Mouse (Mus musculus) intestine, embryonic 15.5 days (tissue): ENCODE results near the gene Fmr1nb. TPM values are rescaled to one million over a fixed set of nuclear protein-coding genes. Genes with fewer than 3 reads are reported as not detected.
"Not testable (repeated sequence)": the region's sequence is repeated elsewhere in the genome, so short reads cannot be mapped to it uniquely, and the experiment has no call there.

Source experiments
- ATAC-seq: fragments of 200-750 bp; cut with Nextera tagmentation; 2 replicates; pipeline ENCODE4 v1.8.0; 2017; ENCODE audit warnings: moderate TSS enrichment, moderate library complexity
- H3K27ac ChIP-seq: fragments of 300-500 bp; sonication (generic); 2 replicates; pipeline ENCODE4 v1.5.1; 2015; ENCODE audit warnings: mild to moderate bottlenecking, inconsistent platforms
- H3K27me3 ChIP-seq: fragments of 300-500 bp; sonication (generic); replicated peaks from 2 replicates; pipeline ENCODE4 v1.6.1; 2015; ENCODE audit warnings: inconsistent platforms
- H3K36me3 ChIP-seq: fragments of 300-500 bp; sonication (generic); 2 replicates; pipeline ENCODE4 v1.6.1; 2015; ENCODE audit warnings: inconsistent platforms
- H3K4me1 ChIP-seq: fragments of 300-500 bp; sonication (generic); replicated peaks from 2 replicates; pipeline ENCODE4 v1.6.1; 2015; ENCODE audit warnings: inconsistent platforms
- H3K4me2 ChIP-seq: fragments of 300-500 bp; sonication (generic); replicated peaks from 2 replicates; pipeline ENCODE4 v1.6.1; 2015; ENCODE audit warnings: mild to moderate bottlenecking, inconsistent platforms
- H3K4me3 ChIP-seq: fragments of 300-500 bp; sonication (generic); replicated peaks from 2 replicates; pipeline ENCODE4 v1.5.1; 2015; ENCODE audit warnings: inconsistent platforms
- H3K9ac ChIP-seq: fragments of 300-500 bp; sonication (generic); 2 replicates; pipeline ENCODE4 v1.6.1; 2015; ENCODE audit warnings: inconsistent platforms
- H3K9me3 ChIP-seq: fragments of 300-500 bp; sonication (generic); 2 replicates; pipeline ENCODE4 v1.6.1; 2016; ENCODE audit warnings: inconsistent platforms
- WGBS: fragments of 180-500 bp; shearing (Covaris S2); methylation state at CpG from one replicate; pipeline ENCODE4 v1.1.7; 2015; 5-methylcytosine and 5-hydroxymethylcytosine counted together
- polyA plus RNA-seq: library from polyadenylated mRNA; unstranded; fragments of >200 nt; fragmentation: Nextera tagmentation; extraction: Ambion mirVana; gene quantifications from 2 replicates; pipeline ENCODE4 v1.2.1, GENCODE M21; 2015

Fmr1nb gene
- polyA plus RNA-seq, result 0.28 and 0.52 TPM in 2 replicates

- Histone ChIP-seq H3K4me3 (no peak within 1 kb of the TSS), H3K27me3 (no peaks in the 10 kb centered on the region), H3K9ac (no peak within 1 kb of the TSS), H3K4me2 (no peak within 1 kb of the TSS), H3K27ac (no peak within 1 kb of the TSS), H3K4me1 (no peaks in the 10 kb centered on the region), H3K36me3 (no peaks in the 10 kb centered on the region), H3K9me3 (no peaks in the 10 kb centered on the region)
- ATAC-seq, result no peak
- 80% methylated on average over 15 of the region's 15 CpGs for WGBS
These were observed at the start of gene Fmr1nb for GRCm38 (mm10) chrX:68761606-68762005. Fmr1nb (plus strand) TSS chrX:68761839.

GRCm38 (mm10) chrX:68736902-68737301 is 24.7 kb upstream of the Fmr1nb start:
- no peak overlapping the region for H3K9ac ChIP-seq
- H3K27me3 ChIP-seq, result no peaks in the 10 kb centered on the region
- 75% methylated on average over 1 of the region's 1 CpGs for WGBS
- no peak for ATAC-seq
- no peaks in the 10 kb centered on the region for H3K36me3 ChIP-seq
- H3K4me1 ChIP-seq, result no peaks in the 10 kb centered on the region
- H3K27ac ChIP-seq, result no peak overlapping the region
- H3K9me3 ChIP-seq, result no peaks in the 10 kb centered on the region
- no peak overlapping the region for H3K4me3 ChIP-seq
- H3K4me2 ChIP-seq, result no peak overlapping the region

- no peak overlapping the region for H3K4me3 ChIP-seq
- WGBS, result 53% methylated on average over 2 of the region's 2 CpGs
These were observed 21.6 kb upstream of the Fmr1nb start for GRCm38 (mm10) chrX:68740088-68740487.

GRCm38 (mm10) chrX:68820449-68820848 is 58.8 kb downstream of the Fmr1nb start:
- H3K36me3 ChIP-seq, H3K9ac ChIP-seq, H3K4me3 ChIP-seq, H3K9me3 ChIP-seq, H3K27me3 ChIP-seq, ATAC-seq, H3K27ac ChIP-seq, H3K4me1 ChIP-seq: not testable (repeated sequence)
- peak overlapping the region; percentile 43 for H3K4me2 ChIP-seq
- 39% methylated on average over 2 of the region's 2 CpGs for WGBS

More at GRCm38 (mm10) chrX:68740088-68740487, 21.6 kb upstream of the Fmr1nb start:
- no peaks in the 10 kb centered on the region for H3K4me1 ChIP-seq
- H3K9ac ChIP-seq, result no peak overlapping the region
- no peak for ATAC-seq
- H3K9me3 ChIP-seq, result no peaks in the 10 kb centered on the region
- no peak overlapping the region for H3K4me2 ChIP-seq
- no peak overlapping the region for H3K27ac ChIP-seq
- H3K27me3 ChIP-seq, result no peaks in the 10 kb centered on the region
- no peaks in the 10 kb centered on the region for H3K36me3 ChIP-seq

- H3K27me3 ChIP-seq, H3K9ac ChIP-seq, H3K9me3 ChIP-seq, H3K4me1 ChIP-seq, H3K36me3 ChIP-seq, H3K27ac ChIP-seq: not testable (repeated sequence)
- WGBS, result 12% methylated on average over 21 of the region's 36 CpGs
- Histone ChIP-seq H3K4me3 (peak within 1 kb of the TSS; percentile 26), H3K4me2 (peak within 1 kb of the TSS; percentile 43)
- ATAC-seq, result peak; percentile 76
These were observed 59.4 kb downstream of the Fmr1nb start, which contains the start of gene Gm14698 for GRCm38 (mm10) chrX:68821059-68821458. Gm14698 (plus strand) TSS chrX:68821093.

GRCm38 (mm10) chrX:68839548-68840444 is 78.2 kb downstream of the Fmr1nb start:
- Histone ChIP-seq H3K36me3 (no peaks in the 10 kb centered on the region), H3K9ac (no peak overlapping the region), H3K27me3 (no peaks in the 10 kb centered on the region), H3K4me2 (no peak overlapping the region), H3K27ac (no peak overlapping the region), H3K4me1 (no peaks in the 10 kb centered on the region), H3K4me3 (no peak overlapping the region), H3K9me3 (no peaks in the 10 kb centered on the region)
- no peak for ATAC-seq
- WGBS, result 24% methylated on average over 5 of the region's 5 CpGs

Other genes starting within 250 kb of the Fmr1nb start
- 47.1 and 54.2 TPM in 2 replicates for gene Fmr1, start 83.3 kb upstream of the Fmr1nb start, polyA plus RNA-seq
- gene Gm14698, start 59.3 kb downstream of the Fmr1nb start, polyA plus RNA-seq, result 2.4 and 3.9 TPM in 2 replicates
- gene Gm6812, start 131.2 kb downstream of the Fmr1nb start, polyA plus RNA-seq, result not detected in 2 replicates